Mouse (Mus musculus): ENCODE measurements around the gene C330021F23Rik.
"Not testable (repeated sequence)": the region's sequence is repeated elsewhere in the genome, so short reads cannot be mapped to it uniquely, and the experiment has no call there.

Gene C330021F23Rik

DNA sequence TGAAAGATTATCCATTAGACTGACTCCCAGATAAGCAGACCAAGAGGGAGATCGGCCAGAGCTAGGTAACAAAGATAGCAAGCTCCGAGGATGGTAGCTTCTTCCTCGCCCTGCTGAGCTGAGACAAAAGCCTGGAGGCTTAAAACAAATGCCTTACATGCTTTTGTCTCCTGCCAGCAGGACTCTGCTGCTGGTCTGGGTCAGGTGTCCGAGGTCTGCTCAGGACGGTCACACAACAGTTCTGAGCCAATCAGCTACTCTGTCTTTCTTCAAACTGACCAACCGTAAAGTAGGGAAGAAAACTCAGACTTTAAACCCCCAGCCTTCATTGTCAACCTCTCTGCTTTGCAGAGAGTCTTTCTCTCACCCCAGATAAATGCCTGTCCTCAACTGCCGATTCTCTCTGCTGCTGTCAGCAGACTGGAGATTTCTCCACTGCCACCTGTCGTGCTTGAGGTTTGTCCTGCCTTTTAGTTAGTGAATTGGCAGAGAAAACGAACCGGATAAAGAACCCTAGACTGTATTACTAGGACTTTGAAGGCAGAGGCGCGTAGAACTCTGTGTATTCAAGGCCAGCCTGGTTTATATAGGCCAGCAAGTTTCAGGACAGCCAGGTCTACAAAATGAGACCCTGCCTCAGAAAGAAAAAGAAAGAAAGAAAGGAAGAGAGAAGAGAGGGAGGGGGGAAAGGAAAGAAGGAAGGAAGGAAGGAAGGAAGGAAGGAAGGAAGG, at the start of gene C330021F23Rik:
Gene C330021F23Rik, plus strand, starts transcription at position 350 of the 731 bp plus-strand sequence.
- DNase-seq: no peak

DNA sequence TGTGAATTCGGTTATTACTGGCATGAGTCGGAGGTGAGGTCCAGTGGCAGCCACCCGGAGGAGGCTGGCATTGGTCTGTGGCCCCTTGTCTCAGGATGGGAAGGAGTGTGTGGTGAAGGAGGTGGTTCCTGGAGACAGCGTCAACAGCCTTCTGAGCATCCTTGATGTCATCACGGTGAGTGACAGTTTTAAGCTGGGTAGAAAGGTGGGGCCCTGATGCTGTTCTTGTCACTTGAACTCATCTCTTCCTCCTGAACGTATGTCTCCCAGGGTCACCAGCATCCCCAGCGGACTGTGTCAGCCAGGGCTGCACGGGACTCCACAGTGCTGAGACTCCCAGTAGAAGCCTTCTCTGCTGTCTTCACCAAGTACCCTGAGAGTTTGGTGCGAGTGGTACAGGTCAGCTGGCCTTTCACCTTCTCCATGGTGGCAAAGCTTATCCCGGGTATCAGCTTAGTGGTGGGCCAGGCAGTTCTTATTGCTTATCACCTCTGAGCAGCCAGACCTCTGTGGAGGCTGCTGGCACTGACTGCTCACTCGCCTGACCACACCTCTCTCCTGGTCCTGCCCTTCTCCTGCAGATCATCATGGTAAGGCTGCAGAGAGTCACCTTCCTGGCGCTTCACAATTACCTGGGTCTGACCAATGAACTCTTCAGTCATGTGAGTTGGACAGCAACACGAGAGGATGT, 45.6 kb upstream of the C330021F23Rik start:
- DNase-seq: no peak

DNA sequence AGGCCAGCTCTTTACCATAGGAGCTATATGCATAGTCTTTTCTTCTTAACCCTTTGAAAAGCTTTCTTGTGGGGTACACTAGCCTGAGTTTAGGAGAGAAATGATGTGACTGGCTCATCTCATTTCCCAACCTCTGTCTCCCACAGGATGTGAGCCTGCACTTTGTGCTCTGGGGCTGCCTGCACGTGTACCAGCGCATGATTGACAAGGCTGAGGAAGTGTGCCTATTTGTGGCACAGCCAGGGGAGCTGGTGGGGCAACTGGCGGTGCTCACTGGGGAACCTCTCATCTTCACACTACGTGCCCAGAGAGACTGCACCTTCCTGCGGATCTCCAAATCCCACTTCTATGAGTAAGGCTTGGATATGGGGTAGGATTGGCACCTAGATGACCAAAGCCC, 37.0 kb upstream of the C330021F23Rik start:
- no peak for DNase-seq

DNA sequence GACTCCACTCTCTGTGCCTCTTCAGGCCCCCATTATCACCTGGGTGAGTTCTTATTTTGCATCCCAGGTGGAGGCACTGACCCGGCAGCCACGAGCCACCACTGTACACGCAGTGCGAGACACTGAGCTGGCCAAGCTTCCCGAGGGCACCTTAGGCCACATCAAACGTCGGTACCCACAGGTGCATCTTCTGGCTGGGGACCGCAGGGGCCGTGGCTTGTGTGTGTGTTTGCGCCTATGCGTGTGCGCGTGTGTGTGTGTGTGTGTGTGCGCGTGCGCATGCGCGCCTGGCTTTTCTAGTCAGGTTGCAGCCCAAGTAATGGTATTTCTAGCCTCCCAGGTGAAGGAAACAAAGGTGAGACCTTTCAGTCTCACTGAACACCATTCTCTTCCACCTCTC, 35.9 kb upstream of the C330021F23Rik start:
- DNase-seq: no peak

DNA sequence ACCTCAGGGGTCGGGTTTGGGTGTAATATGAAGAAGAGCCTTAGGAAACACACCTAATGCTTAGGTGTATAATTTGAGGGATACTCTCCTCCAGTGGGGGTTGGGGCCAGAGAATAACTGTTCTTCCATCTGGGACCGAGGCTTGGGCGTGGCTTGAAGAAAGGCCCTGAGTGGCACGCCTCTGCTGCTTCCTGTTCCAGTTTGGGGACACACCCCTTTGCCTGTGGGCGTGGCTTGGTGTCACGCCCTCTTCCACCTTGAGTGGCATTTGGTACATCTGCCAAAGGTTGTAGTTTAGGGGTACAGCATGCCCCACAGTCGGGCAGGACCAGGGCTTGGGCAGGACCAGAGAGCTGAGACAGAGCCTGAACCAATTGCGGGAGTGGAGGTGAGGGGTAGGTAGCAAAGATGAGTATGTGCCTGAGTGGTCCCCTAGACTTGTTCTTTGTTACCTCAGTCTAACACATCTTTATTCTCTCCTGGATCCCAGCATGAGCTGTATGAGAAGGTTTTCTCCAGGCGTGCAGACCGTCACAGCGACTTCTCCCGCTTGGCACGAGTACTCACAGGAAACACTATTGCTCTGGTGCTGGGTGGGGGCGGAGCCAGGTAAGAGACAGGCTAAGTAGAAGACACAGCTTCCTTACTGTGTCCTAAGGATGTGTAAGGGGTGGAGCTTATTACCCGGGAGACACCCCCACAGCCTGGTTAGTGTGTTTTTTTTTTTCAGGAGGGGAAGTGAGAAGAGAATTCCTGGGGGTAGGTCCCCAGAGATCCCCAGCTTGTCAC, 31.5 kb upstream of the C330021F23Rik start:
- DNase-seq: no peak

DNA sequence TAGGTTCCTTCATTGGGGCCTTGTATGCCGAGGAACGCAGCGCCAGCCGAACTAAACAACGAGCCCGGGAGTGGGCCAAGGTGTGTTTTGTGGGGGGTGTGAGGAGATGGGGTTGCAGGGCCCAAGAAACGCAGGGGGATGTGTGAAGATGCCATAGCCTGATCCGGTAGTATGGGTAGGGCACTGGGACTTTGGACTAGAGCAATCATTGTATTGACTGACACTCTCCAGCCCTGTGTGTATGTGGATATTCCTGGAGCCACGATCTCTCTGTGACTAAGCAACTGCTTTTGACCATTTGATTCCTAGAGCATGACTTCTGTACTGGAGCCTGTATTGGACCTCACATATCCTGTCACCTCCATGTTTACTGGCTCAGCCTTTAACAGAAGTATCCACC, 30.9 kb upstream of the C330021F23Rik start:
- no peak for DNase-seq

DNA sequence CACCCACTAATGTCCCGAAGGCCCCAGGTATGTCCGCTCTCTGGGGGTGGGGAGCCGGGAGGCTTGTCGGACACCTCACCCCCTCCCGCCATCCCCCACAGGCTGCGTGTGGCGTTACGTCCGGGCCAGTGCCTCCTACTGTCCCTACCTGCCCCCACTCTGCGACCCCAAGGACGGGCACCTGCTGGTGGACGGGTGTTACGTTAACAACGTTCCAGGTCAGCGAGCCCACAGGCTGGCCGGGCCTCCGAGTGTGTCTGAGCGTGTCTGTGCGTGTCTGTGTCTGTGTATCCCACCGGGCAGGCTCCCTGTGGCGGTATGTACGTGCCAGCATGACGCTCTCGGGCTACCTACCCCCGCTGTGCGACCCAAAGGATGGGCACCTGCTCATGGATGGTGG, 30.1 kb upstream of the C330021F23Rik start:
- no peak for DNase-seq

DNA sequence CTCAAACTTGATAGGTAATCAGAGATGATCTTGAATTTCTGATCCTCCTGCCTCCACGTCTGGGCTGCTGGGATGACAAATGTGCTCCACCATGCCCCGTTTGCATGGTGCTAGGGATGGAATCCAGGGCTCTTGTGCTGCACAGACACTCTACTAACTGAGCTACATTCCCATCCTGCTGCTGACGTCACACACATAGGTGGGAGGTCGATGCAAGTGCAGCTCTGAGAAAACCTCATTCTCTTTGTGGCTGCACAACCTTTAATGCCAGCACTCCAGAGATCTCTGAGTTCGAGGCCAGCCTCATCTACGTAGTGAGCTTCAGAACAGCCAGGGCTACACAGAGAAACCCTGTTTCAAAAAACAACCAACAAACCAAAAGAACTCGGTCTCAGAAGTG, 28.6 kb upstream of the C330021F23Rik start:
- DNase-seq: no peak

DNA sequence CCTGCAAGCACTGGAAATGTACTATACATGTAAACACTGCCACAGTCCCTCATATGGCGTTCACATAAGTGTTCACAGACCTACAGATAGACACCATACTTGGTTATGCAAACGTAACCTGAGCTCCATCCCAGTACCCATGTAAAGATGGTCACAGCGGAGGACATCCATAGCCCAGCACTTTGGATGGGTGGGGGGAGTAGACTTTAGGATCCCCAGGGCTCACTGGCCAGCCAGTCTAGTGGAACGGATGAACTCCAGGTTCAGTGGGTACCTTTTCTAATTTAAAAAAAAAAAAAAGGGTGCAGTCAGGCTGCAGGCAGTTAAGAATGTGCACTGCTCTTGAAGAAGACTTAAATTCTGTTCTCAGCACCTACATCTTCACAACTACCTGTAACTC, 27.7 kb upstream of the C330021F23Rik start:
- DNase-seq: no peak

DNA sequence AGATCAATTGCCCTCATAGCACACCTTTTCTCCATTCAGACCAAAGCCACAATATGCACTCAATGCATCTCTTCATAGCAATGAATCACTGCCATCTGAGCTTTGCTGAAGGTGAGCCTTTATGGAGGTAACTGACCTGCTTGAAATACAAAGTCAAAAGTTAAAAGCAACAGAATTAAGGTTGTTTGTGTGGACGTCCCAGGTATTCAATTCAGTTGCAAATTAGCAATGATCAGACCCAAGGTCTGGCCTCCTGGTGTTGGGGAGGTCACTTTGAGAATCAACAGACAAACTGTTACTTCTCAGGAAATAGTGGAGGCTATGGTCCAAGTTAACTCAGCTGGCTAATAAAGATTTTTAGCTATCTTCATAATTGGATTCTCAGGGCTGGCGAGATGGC, 21.3 kb upstream of the C330021F23Rik start:
- DNase-seq: no peak

DNA sequence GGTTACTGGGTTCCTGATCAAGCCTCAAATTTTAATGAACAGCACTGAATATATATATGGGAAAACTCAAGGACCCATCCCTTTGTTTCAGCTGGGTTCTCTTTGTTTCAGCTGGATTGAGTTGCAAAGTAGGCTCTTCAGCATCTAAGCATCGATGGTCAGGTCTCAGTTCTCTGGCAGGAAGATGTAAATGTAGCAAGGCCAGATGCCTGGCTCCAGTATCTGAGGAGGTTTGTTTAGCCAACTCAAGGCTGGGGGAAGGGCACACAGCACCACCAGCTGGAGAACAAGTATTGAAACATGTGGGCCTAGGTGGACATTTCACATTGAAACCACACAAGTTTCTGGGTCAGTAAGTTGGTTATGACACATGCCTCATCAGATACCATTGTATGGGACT, 15.6 kb upstream of the C330021F23Rik start:
- DNase-seq: no peak

DNA sequence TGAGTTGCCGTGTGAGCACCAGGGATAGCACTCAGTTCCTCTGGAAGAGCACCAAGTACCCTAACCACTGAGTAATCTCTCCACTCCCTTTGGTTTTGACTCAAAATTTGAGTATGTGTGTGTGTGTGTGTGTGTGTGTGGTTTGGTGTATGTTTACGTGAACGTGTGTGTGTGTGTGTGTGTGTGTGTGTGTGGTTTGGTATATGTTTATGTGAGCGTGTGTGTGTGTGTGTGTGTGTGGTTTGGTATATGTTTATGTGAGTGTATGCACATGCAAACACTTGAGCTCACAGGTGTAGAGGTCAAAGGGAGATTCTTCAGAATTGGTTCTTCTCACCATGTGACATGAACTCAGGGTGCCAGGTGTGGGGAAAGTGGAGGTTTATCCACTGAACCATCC, 11.7 kb upstream of the C330021F23Rik start:
- no peak for DNase-seq

DNA sequence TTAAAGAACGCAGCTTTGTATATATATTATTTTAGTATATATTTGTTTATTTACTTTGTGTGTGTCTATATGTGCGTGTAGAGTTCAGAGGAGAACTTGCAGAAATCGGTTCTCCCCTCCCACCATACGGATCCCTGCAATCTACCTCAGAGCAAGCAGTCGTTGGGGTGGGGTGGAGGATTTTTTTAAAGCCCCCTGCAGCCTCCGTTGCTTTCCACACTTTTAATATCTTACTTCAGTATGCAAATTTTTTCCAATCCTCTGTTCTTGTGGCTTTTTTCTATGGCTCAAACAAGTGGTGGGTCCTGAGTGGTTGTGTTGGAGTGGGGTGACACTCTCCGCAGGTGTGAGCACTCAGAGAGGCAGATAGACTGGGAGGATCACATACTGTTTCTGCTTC, 588 bp downstream of the C330021F23Rik start:
- no peak for DNase-seq

DNA sequence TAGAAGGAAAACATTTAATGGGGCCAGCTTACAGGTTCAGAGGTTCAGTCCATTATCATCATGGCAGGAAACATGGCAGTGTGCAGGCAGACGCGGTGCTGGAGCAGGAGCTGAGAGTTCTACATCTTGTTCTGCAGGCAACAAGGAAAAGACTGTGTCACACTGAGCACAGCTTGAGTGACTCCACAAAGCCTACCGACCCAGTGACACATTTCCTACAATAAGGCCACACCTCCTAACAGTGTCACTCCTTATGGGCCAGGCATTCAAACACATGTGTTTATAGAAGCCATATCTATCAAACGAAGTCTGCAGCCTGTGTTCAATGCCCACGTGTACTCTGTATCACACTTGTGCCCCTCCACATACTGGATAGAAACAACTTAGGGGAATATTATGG, 2.0 kb downstream of the C330021F23Rik start:
- DNase-seq: no peak

DNA sequence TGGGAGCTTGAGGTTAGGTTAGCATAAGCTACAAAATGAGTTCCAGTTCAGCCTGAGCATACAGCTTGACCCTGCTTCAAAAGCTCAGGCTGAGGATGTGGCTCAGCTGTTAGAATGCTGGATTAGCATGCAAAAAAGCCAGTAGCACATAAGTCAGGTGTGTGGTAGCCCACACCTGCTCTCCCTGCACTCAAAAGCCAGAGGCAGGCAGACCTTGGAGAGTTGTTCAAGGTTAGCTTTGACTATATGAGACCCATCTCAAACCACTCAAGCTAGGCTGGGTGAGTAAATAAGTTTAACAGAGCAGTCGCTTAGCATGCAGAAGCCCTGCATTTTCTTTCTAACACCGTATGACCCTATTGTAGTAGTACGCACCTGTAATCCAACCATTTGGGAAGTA, 6.8 kb downstream of the C330021F23Rik start:
- no peak for DNase-seq

DNA sequence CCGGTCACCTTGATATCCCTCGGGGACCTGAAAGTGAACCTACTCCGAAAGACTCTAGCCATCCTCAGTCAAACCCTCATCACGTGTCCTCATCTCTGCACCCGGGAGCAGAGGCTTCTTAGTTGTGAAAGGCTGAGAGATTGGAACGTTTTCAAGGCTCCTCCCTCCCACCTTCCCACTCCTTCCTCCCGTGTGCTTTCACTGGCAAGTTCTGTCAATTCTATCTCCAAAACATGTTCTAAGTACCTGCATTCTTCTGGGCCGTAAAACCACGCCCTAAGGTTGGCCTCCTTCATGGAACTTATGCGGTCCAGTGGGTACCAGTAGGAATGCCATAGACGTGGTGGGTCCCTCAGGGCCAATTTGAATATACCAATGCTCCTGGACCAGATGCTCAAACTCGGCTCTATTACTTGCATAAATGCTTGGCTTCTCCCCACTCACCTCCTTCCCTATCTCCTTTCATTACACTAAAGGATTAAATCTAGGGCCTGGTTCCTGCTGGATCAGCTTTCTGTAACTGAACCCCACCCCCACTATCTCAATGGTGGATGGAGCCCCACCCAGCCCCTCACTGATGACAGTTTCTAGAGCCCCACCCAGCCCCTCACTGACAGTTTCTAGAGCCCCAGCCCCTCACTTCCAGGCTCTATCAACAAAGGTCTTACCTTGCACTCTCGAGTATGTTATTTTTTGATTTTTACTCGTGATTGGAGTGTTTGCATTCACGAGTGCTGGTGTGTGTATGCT, 8.6 kb downstream of the C330021F23Rik start:
- DNase-seq: no peak

DNA sequence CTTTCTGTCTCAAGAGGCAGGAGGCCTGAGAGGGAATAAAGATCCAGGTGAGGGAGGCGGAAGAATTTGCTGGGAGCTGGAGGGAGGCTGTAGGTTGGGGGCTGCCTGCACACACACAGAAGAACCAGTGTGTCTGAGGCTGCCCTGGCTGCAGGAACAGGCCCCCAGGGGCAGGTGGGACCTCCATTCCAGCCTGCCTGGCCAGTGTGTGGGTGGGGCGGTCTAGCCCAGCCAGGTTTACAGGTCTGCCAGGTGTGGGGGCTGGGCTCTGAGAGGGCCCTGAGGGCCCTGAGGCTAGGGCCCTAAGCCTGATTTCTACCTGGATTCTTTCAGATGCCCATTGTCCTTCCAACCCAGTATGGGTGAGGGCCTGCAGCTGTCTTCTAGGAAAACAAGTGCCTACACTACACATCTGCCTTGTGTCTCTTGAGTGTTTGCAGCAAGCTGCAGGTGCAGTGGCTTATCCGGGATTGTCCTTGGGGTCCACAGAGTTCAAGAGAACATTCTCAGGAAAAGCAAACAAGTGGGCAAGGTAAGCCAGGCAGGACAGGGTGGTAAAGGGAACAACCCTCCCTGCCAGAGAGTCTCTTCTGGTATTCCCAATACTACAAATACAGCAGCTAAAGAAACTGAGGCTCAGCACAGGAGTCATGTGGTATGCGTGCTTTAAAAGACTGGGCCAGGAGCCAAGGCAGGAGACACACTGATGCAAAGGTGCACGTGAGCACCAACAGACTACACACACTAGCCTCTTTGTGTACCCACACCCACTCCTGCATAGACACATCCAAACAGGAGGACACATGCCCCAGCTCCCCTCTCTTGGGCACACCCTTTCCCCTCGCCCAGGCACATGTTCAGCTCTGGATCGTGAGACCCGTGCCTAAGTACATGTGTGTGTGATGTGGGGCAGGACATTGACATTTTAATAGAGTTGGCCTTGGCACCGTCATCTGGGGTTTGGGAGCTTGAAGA, 11.9 kb downstream of the C330021F23Rik start:
- DNase-seq: no peak

DNA sequence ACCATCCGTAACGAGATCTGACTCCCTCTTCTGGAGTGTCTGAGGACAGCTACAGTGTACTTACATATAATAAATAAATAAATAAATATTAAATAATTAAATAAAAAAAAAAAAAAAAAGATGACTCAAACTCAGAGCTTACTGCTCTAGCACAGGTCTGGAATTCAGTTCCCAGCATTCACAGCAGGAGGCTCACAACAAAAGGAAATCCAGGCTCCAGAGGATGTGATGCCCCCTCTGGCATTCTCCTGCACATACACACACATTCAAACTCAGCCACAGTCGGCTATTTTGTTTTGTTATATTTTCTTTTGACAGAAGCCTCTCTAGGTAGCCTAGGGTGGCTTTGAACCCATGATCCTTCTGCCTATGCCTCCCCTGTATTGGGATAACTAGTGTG, 14.2 kb downstream of the C330021F23Rik start:
- DNase-seq: not testable (repeated sequence)

DNA sequence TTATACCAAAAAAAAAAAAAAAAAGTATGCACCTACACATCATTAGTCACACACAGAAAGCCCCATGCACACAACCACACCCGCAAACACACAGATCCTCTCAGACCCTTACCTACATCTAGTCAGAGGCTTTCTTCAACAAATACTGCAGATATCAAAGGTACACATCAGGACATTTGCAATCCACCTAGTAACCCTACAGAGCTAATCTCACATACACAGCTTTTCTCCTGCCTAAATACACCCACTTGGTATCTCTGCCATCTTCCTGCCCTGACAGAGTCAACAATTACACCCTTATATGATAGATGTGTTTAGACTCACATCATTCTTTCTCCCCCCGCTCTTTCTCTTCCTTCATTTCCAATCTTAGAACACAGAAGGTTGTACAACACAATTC, 18.7 kb downstream of the C330021F23Rik start:
- DNase-seq: no peak

DNA sequence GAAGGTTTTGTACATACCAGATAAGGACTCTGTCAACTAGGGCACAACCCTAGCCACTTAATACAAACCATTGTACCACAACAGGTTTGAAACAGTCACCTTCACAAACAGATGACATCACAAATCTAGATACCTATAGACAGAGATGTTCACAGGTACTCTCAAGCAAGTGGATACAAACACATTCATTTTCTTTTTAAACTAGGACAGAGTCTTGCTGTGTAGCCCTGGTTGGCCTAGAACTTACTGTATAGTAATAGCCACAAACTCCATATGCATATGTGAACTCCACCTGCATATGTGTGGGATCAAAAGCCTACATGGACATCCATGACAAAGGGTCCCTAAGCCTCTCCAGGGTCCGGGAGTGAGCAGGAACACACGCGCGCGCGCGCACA, 19.2 kb downstream of the C330021F23Rik start, which contains the start of gene Camsap3:
Gene Camsap3, plus strand, starts transcription at position 301 of the 398 bp plus-strand sequence.
- DNase-seq: no peak

DNA sequence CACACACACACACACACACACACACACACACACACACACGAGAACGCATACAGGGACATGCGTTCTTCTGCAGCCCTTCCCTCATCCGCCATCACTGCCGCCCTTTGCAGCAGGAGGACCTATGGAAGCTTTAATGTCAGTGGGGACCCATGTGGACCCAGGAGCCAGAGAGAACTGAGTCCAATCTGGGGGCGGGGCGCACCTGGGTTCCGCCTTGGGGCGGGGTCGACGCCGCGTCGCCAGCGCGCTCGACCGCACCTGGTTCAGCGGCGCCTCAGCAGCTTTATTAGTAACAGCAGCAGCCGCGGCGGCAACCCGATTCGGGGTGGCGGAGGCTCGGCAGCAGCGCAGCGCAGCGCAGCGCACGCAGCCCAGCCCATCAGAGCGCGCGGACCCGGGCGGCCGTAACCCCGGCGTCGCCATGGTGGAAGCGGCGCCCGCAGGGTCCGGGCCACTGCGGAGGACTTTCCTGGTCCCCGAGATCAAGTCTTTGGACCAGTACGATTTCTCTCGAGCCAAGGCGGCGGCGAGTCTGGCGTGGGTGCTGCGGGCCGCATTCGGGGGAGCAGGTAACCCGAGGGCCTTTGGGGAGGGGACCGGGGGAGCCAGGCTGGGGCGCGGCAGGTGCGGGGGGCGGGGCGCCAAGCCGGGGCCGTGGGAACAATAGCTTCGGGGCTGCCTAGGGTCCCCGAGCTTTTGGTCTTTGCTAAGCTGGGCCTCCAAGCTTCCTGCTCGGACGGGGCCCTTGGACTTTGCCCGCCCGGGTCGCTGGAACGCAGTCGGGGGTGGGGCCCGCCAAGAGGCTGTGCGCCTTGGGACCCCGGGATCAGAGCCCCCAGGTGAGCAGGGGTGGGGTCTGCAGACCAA, 19.8 kb downstream of the C330021F23Rik start:
- DNase-seq: peak; percentile 76 to 84

All from cerebellum, adult 18-20 months (tissue).